Mouse (Mus musculus) myocyte (in vitro differentiated cells): ENCODE measurements around the gene Hc.

Experiments used
- CEBPB ChIP-seq: IDR thresholded peaks from 2 replicates; pipeline ENCODE4 v1.6.1; 2011; ENCODE audit warnings: mild to moderate bottlenecking, moderate library complexity; ENCODE audit not compliant: poor library complexity, insufficient read depth, severe bottlenecking
- E2F4 ChIP-seq: IDR thresholded peaks from one replicate; pipeline ENCODE4 v1.6.1; 2011; ENCODE audit warnings: mild to moderate bottlenecking, control low read depth, moderate library complexity; ENCODE audit not compliant: insufficient read depth
- MAX ChIP-seq: IDR thresholded peaks from one replicate; pipeline ENCODE4 v1.6.1; 2011; ENCODE audit warnings: low read depth, mild to moderate bottlenecking, control low read depth
- MYOD1 ChIP-seq, 3 experiments: IDR thresholded peaks; one replicate each; pipeline ENCODE4 v1.6.1; 2011; ENCODE audit warnings: control low read depth in 2 of 3, low read depth in 2 of 3, mild to moderate bottlenecking in 2 of 3, moderate library complexity in 1 of 3; ENCODE audit not compliant: insufficient read length in 2 of 3, control insufficient read depth in 1 of 3
- MYOG ChIP-seq, 3 experiments: IDR thresholded peaks; one replicate each; pipeline ENCODE4 v1.6.1; 2011; ENCODE audit warnings: control low read depth in 2 of 3, low read depth in 2 of 3, mild to moderate bottlenecking in 2 of 3; ENCODE audit not compliant: insufficient read length in 2 of 3, control insufficient read depth in 1 of 3, insufficient read depth in 1 of 3
- POLR2A ChIP-seq: IDR thresholded peaks from one replicate; pipeline ENCODE4 v1.6.1; 2011; ENCODE audit warnings: low read depth, mild to moderate bottlenecking, control low read depth, moderate library complexity; ENCODE audit not compliant: insufficient read length
- POLR2AphosphoS2 ChIP-seq: IDR thresholded peaks from one replicate; pipeline ENCODE4 v1.6.1; 2011; ENCODE audit warnings: low read depth, control low read depth; ENCODE audit not compliant: insufficient read length
- REST ChIP-seq: IDR thresholded peaks from one replicate; pipeline ENCODE4 v1.6.1; 2011; ENCODE audit warnings: mild to moderate bottlenecking, control low read depth, moderate library complexity; ENCODE audit not compliant: insufficient read depth, insufficient read length
- SRF ChIP-seq: IDR thresholded peaks from one replicate; pipeline ENCODE4 v1.6.1; 2011; ENCODE audit warnings: low read depth; ENCODE audit not compliant: control insufficient read depth, insufficient read length
- TCF12 ChIP-seq: IDR thresholded peaks from one replicate; pipeline ENCODE4 v1.6.1; 2011; ENCODE audit warnings: mild to moderate bottlenecking, control low read depth; ENCODE audit not compliant: poor library complexity, insufficient read depth, severe bottlenecking
- USF1 ChIP-seq: IDR thresholded peaks from one replicate; pipeline ENCODE4 v1.6.1; 2011; ENCODE audit warnings: low read depth, mild to moderate bottlenecking, control low read depth, moderate library complexity

DNA sequence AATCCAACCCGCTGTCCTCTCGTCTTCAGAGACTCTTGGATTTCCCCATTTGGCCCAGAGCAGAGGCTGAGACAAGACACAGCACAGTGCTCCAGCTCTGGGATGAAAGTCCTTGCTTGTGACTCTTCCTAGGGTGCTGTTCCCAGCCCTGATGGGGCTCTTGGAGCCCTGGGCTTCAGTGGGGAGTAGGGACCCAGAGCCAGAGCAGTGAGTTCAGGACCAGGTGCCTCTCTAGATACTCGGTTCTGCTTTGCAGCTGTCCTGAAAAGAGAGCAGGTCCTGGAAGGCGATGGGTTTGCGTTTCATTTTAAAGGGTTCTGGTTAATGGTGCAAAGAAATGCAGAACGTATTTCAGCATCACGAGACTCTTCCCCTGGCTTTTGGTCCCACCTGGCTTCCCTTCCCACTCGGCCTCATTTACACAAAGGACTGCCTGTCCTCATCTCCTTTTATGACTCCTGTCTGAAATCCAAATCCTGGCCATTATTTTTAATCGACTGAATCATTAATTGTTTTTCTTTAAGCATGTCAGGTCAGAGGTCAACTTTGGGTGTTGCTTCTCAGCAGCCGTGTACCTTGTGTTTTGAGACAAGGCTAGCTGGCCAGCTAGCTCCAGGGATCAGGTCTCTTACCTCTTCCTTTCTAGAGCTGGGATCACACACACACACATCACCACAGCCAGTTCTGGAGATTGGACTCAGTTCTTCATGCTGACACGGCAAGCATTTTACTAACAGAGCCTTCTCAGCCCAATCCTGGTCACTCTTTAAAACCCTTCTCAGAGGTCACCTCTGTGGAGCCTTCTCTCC lies 90.0 kb downstream of the Hc start:
- no peak for TF ChIP-seq SRF
- TF ChIP-seq MAX = no peak
- no peak for TF ChIP-seq USF1
- TF ChIP-seq TCF12 = no peak
- TF ChIP-seq POLR2A = no peak
- TF ChIP-seq MYOG (IDR thresholded peaks at IDR 0.05; ENCODE audit: control insufficient read depth in 1 of 3, insufficient read depth in 1 of 3, insufficient read length in 2 of 3, low read depth in 2 of 3) = no peak
- no peak for TF ChIP-seq CEBPB
- TF ChIP-seq REST = no peak
- TF ChIP-seq POLR2AphosphoS2 = no peak
- TF ChIP-seq E2F4 = no peak
- TF ChIP-seq MYOD1 (IDR thresholded peaks at IDR 0.05; ENCODE audit: control insufficient read depth in 1 of 3, insufficient read length in 2 of 3, low read depth in 2 of 3) = no peak
